In the genomic region with DNA sequence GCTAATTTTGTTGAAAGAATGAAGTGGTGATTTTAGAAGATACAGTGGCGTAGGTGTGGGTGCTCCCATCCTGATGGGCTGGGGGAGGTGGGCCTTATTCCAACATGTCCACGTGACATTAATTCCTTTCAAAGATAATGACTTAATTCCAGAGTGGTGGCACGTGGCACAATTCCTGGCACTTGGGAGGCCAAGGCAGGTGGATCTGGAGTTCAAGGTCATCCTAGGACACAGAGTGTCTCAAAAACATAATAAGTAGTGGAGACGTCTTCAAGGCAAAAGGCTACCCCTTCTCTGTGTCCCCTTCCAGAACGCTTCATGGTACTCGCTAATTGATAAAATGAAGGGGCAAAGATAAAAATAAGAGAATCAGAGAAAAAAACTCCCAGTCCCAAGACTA, we compare ENCODE assay signal across 28 mouse cellular contexts. TPM values are rescaled to one million over a fixed set of nuclear protein-coding genes. Genes with fewer than 3 reads are reported as not detected.
"Had no signal": no experiment of that assay in that cellular context is flagged by ENCODE, and none has a peak within 500 bp of the region (broad histone marks: within the 10 kb centered on the region; RNA-seq: fewer than 3 reads in every experiment).

No protein-coding gene starts in this region.

- H3K4me3 ChIP-seq: embryonic facial prominence, embryonic 10.5 days; embryonic facial prominence, embryonic 12.5 days; embryonic facial prominence, embryonic 13.5 days; embryonic facial prominence, embryonic 15.5 days; erythroblast, embryonic 14.5 days; forebrain, embryonic 10.5 days; forebrain, embryonic 12.5 days; forebrain, embryonic 13.5 days; forebrain, embryonic 15.5 days; gastrocnemius, adult 2 months; heart, adult 2 months had no signal

- H3K27ac ChIP-seq: embryonic facial prominence, embryonic 10.5 days; embryonic facial prominence, embryonic 12.5 days; embryonic facial prominence, embryonic 13.5 days; embryonic facial prominence, embryonic 15.5 days; forebrain, embryonic 10.5 days; forebrain, embryonic 12.5 days; forebrain, embryonic 13.5 days; forebrain, embryonic 15.5 days; gastrocnemius, adult 2 months; heart, adult 2 months had no signal

- H3K36me3 ChIP-seq: embryonic facial prominence, embryonic 10.5 days; embryonic facial prominence, embryonic 12.5 days; embryonic facial prominence, embryonic 13.5 days; embryonic facial prominence, embryonic 15.5 days; forebrain, embryonic 10.5 days; forebrain, embryonic 12.5 days; forebrain, embryonic 15.5 days had no signal

- H3K4me1 ChIP-seq: embryonic facial prominence, embryonic 12.5 days; embryonic facial prominence, embryonic 13.5 days; embryonic facial prominence, embryonic 15.5 days; forebrain, embryonic 12.5 days; forebrain, embryonic 15.5 days had no signal

- DNase-seq: cerebellum, adult 2 months; cerebellum, adult 8-10 months; cerebellum, adult 9-10 months; cerebellum, adult 9-11 months; cerebellum, postnatal 10 days; cerebellum, postnatal 14 days; cerebellum, postnatal 25 days; cerebellum, postnatal 36 days; embryo, embryonic 11 days; forebrain, postnatal 0 days; gastrocnemius, adult 2 months; gastrocnemius, postnatal 10 days; gastrocnemius, postnatal 14 days; gastrocnemius, postnatal 25 days; gastrocnemius, postnatal 36 days; heart, adult 18-20 months; heart, adult 2 months had no signal

- H3K4me2 ChIP-seq: embryonic facial prominence, embryonic 12.5 days; embryonic facial prominence, embryonic 13.5 days; embryonic facial prominence, embryonic 15.5 days; forebrain, embryonic 12.5 days; forebrain, embryonic 13.5 days; forebrain, embryonic 15.5 days had no signal

- H3K9me3 ChIP-seq: embryonic facial prominence, embryonic 10.5 days; embryonic facial prominence, embryonic 12.5 days; embryonic facial prominence, embryonic 13.5 days; embryonic facial prominence, embryonic 15.5 days; forebrain, embryonic 10.5 days; forebrain, embryonic 12.5 days; forebrain, embryonic 13.5 days; forebrain, embryonic 15.5 days had no signal

- H3K27me3 ChIP-seq: embryonic facial prominence, embryonic 12.5 days; forebrain, embryonic 12.5 days; forebrain, embryonic 15.5 days had no signal

- ATAC-seq: forebrain, embryonic 13.5 days; forebrain, embryonic 14.5 days; forebrain, embryonic 15.5 days; forebrain, embryonic 16.5 days; forebrain, postnatal 0 days had no signal

- H3K9ac ChIP-seq: embryonic facial prominence, embryonic 12.5 days; embryonic facial prominence, embryonic 13.5 days; embryonic facial prominence, embryonic 15.5 days; forebrain, embryonic 12.5 days; forebrain, embryonic 13.5 days; forebrain, embryonic 15.5 days; forebrain, postnatal 0 days had no signal

RNA-seq across cellular contexts. Expression of gene Ptprm, which starts 7.9 kb away (rescaled TPM):
- polyA plus RNA-seq: erythroblast, embryonic 14.5 days had no signal
